Mouse (Mus musculus): Measurements from ENCODE around the gene Pappa2. TPM values are rescaled to one million over a fixed set of nuclear protein-coding genes. Genes with fewer than 3 reads are reported as not detected.

Gene Pappa2
- polyA plus RNA-seq, 1 experiment from 2014 or later: 0.58 TPM

GRCm38 (mm10) chr1:158953479-158954207 is 26.6 kb downstream of the Pappa2 start:
- H3K27ac ChIP-seq (ENCODE audit: low read length): no peak overlapping the region
- no peaks in the 10 kb centered on the region for H3K36me3 ChIP-seq (ENCODE audit: control insufficient read depth, insufficient read depth, low read length)
- peak; percentile 67 for ATAC-seq
- no peak overlapping the region for H3K4me2 ChIP-seq (ENCODE audit: low read length)
- H3K4me3 ChIP-seq (ENCODE audit: low read depth, low read length): no peak overlapping the region
- H3K4me1 ChIP-seq (ENCODE audit: control insufficient read depth, insufficient read depth, low read length): no peaks in the 10 kb centered on the region
- no peaks in the 10 kb centered on the region for H3K27me3 ChIP-seq (ENCODE audit: control insufficient read depth, insufficient read depth, low read depth, low read length)
- H3K9ac ChIP-seq (ENCODE audit: low read depth, low read length): no peak overlapping the region
- WGBS: 42% methylated on average over 6 of the region's 6 CpGs
- no peaks in the 10 kb centered on the region for H3K9me3 ChIP-seq (replicated peaks; ENCODE audit: control insufficient read depth, low read length, poor library complexity, severe bottlenecking)

GRCm38 (mm10) chr1:158949041-158949440 is 31.2 kb downstream of the Pappa2 start:
- 94% methylated on average over 6 of the region's 6 CpGs for WGBS
- ATAC-seq: no peak
- H3K27ac ChIP-seq (ENCODE audit: low read length): no peak overlapping the region
- no peak overlapping the region for H3K4me2 ChIP-seq (ENCODE audit: low read length)
- no peaks in the 10 kb centered on the region for H3K4me1 ChIP-seq (ENCODE audit: control insufficient read depth, insufficient read depth, low read length)
- H3K36me3 ChIP-seq (ENCODE audit: control insufficient read depth, insufficient read depth, low read length): no peaks in the 10 kb centered on the region
- no peak overlapping the region for H3K4me3 ChIP-seq (ENCODE audit: low read depth, low read length)
- no peaks in the 10 kb centered on the region for H3K27me3 ChIP-seq (ENCODE audit: control insufficient read depth, insufficient read depth, low read depth, low read length)
- H3K9me3 ChIP-seq (replicated peaks; ENCODE audit: control insufficient read depth, low read length, poor library complexity, severe bottlenecking): no peaks in the 10 kb centered on the region
- H3K9ac ChIP-seq (ENCODE audit: low read depth, low read length): no peak overlapping the region

GRCm38 (mm10) chr1:158947981-158948735 is 32.1 kb downstream of the Pappa2 start:
- no peaks in the 10 kb centered on the region for H3K9me3 ChIP-seq (replicated peaks; ENCODE audit: control insufficient read depth, low read length, poor library complexity, severe bottlenecking)
- H3K27me3 ChIP-seq (ENCODE audit: control insufficient read depth, insufficient read depth, low read depth, low read length): no peaks in the 10 kb centered on the region
- no peak overlapping the region for H3K4me2 ChIP-seq (ENCODE audit: low read length)
- no peak overlapping the region for H3K9ac ChIP-seq (ENCODE audit: low read depth, low read length)
- H3K4me3 ChIP-seq (ENCODE audit: low read depth, low read length): no peak overlapping the region
- H3K4me1 ChIP-seq (ENCODE audit: control insufficient read depth, insufficient read depth, low read length): no peaks in the 10 kb centered on the region
- H3K27ac ChIP-seq (ENCODE audit: low read length): no peak overlapping the region
- ATAC-seq: no peak
- no peaks in the 10 kb centered on the region for H3K36me3 ChIP-seq (ENCODE audit: control insufficient read depth, insufficient read depth, low read length)
- WGBS: 81% methylated on average over 6 of the region's 6 CpGs

- H3K27ac ChIP-seq (ENCODE audit: low read length): no peak overlapping the region
These were observed 35.4 kb downstream of the Pappa2 start for GRCm38 (mm10) chr1:158944936-158945335.

GRCm38 (mm10) chr1:158942864-158943263 is 37.4 kb downstream of the Pappa2 start:
- Histone ChIP-seq H3K27ac (ENCODE audit: low read length) (no peak overlapping the region), H3K9me3 (replicated peaks; ENCODE audit: control insufficient read depth, low read length, poor library complexity, severe bottlenecking) (no peaks in the 10 kb centered on the region), H3K4me1 (ENCODE audit: control insufficient read depth, insufficient read depth, low read length) (no peaks in the 10 kb centered on the region), H3K36me3 (ENCODE audit: control insufficient read depth, insufficient read depth, low read length) (no peaks in the 10 kb centered on the region), H3K4me3 (ENCODE audit: low read depth, low read length) (no peak overlapping the region), H3K27me3 (ENCODE audit: control insufficient read depth, insufficient read depth, low read depth, low read length) (no peaks in the 10 kb centered on the region), H3K9ac (ENCODE audit: low read depth, low read length) (no peak overlapping the region), H3K4me2 (ENCODE audit: low read length) (no peak overlapping the region)
- no peak for ATAC-seq
- 46% methylated on average over 3 of the region's 3 CpGs for WGBS

More at GRCm38 (mm10) chr1:158944936-158945335, 35.4 kb downstream of the Pappa2 start:
- Histone ChIP-seq H3K9me3 (replicated peaks; ENCODE audit: control insufficient read depth, low read length, poor library complexity, severe bottlenecking) (no peaks in the 10 kb centered on the region), H3K4me3 (ENCODE audit: low read depth, low read length) (no peak overlapping the region), H3K27me3 (ENCODE audit: control insufficient read depth, insufficient read depth, low read depth, low read length) (no peaks in the 10 kb centered on the region), H3K4me1 (ENCODE audit: control insufficient read depth, insufficient read depth, low read length) (no peaks in the 10 kb centered on the region), H3K4me2 (ENCODE audit: low read length) (no peak overlapping the region), H3K9ac (ENCODE audit: low read depth, low read length) (no peak overlapping the region), H3K36me3 (ENCODE audit: control insufficient read depth, insufficient read depth, low read length) (no peaks in the 10 kb centered on the region)
- no peak for ATAC-seq
- WGBS: 72% methylated on average over 4 of the region's 4 CpGs

- WGBS: 86% methylated on average over 3 of the region's 3 CpGs
- H3K4me3 ChIP-seq (ENCODE audit: low read depth, low read length): no peak overlapping the region
- no peak overlapping the region for H3K9ac ChIP-seq (ENCODE audit: low read depth, low read length)
- H3K9me3 ChIP-seq (replicated peaks; ENCODE audit: control insufficient read depth, low read length, poor library complexity, severe bottlenecking): no peaks in the 10 kb centered on the region
- no peaks in the 10 kb centered on the region for H3K27me3 ChIP-seq (ENCODE audit: control insufficient read depth, insufficient read depth, low read depth, low read length)
- ATAC-seq: no peak
- H3K4me1 ChIP-seq (ENCODE audit: control insufficient read depth, insufficient read depth, low read length): no peaks in the 10 kb centered on the region
- H3K36me3 ChIP-seq (ENCODE audit: control insufficient read depth, insufficient read depth, low read length): no peaks in the 10 kb centered on the region
- no peak overlapping the region for H3K27ac ChIP-seq (ENCODE audit: low read length)
- no peak overlapping the region for H3K4me2 ChIP-seq (ENCODE audit: low read length)
These were observed 39.3 kb downstream of the Pappa2 start for GRCm38 (mm10) chr1:158940966-158941365.

- no peaks in the 10 kb centered on the region for H3K9me3 ChIP-seq (replicated peaks; ENCODE audit: control insufficient read depth, low read length, poor library complexity, severe bottlenecking)
- no peaks in the 10 kb centered on the region for H3K4me1 ChIP-seq (ENCODE audit: control insufficient read depth, insufficient read depth, low read length)
- H3K4me3 ChIP-seq (ENCODE audit: low read depth, low read length): no peak overlapping the region
- H3K27me3 ChIP-seq (ENCODE audit: control insufficient read depth, insufficient read depth, low read depth, low read length): no peaks in the 10 kb centered on the region
- H3K36me3 ChIP-seq (ENCODE audit: control insufficient read depth, insufficient read depth, low read length): no peaks in the 10 kb centered on the region
- 72% methylated on average over 3 of the region's 3 CpGs for WGBS
- peak; percentile 54; the same call in 1 of the 2 replicates for ATAC-seq
- no peak overlapping the region for H3K9ac ChIP-seq (ENCODE audit: low read depth, low read length)
- no peak overlapping the region for H3K27ac ChIP-seq (ENCODE audit: low read length)
- H3K4me2 ChIP-seq (ENCODE audit: low read length): no peak overlapping the region
These were observed 45.8 kb downstream of the Pappa2 start for GRCm38 (mm10) chr1:158934447-158934846.

GRCm38 (mm10) chr1:158931202-158931827 is 49.0 kb downstream of the Pappa2 start:
- Histone ChIP-seq H3K36me3 (ENCODE audit: control insufficient read depth, insufficient read depth, low read length) (no peaks in the 10 kb centered on the region), H3K4me1 (ENCODE audit: control insufficient read depth, insufficient read depth, low read length) (no peaks in the 10 kb centered on the region), H3K27ac (ENCODE audit: low read length) (no peak overlapping the region), H3K9me3 (replicated peaks; ENCODE audit: control insufficient read depth, low read length, poor library complexity, severe bottlenecking) (no peaks in the 10 kb centered on the region), H3K27me3 (ENCODE audit: control insufficient read depth, insufficient read depth, low read depth, low read length) (no peaks in the 10 kb centered on the region), H3K9ac (ENCODE audit: low read depth, low read length) (no peak overlapping the region), H3K4me3 (ENCODE audit: low read depth, low read length) (no peak overlapping the region), H3K4me2 (ENCODE audit: low read length) (no peak overlapping the region)
- ATAC-seq: no peak
- WGBS: 82% methylated on average over 6 of the region's 6 CpGs

GRCm38 (mm10) chr1:158929369-158929768 is 50.9 kb downstream of the Pappa2 start:
- Histone ChIP-seq H3K36me3 (ENCODE audit: control insufficient read depth, insufficient read depth, low read length) (no peaks in the 10 kb centered on the region), H3K4me1 (ENCODE audit: control insufficient read depth, insufficient read depth, low read length) (no peaks in the 10 kb centered on the region), H3K4me3 (ENCODE audit: low read depth, low read length) (no peak overlapping the region), H3K9ac (ENCODE audit: low read depth, low read length) (no peak overlapping the region), H3K27ac (ENCODE audit: low read length) (no peak overlapping the region), H3K4me2 (ENCODE audit: low read length) (no peak overlapping the region), H3K27me3 (ENCODE audit: control insufficient read depth, insufficient read depth, low read depth, low read length) (no peaks in the 10 kb centered on the region), H3K9me3 (replicated peaks; ENCODE audit: control insufficient read depth, low read length, poor library complexity, severe bottlenecking) (no peaks in the 10 kb centered on the region)
- no peak for ATAC-seq
- 84% methylated on average over 3 of the region's 3 CpGs for WGBS

Measured in midbrain, embryonic 16.5 days (tissue).